9 mouse cellular contexts compared by ENCODE assay signal in the genomic region with DNA sequence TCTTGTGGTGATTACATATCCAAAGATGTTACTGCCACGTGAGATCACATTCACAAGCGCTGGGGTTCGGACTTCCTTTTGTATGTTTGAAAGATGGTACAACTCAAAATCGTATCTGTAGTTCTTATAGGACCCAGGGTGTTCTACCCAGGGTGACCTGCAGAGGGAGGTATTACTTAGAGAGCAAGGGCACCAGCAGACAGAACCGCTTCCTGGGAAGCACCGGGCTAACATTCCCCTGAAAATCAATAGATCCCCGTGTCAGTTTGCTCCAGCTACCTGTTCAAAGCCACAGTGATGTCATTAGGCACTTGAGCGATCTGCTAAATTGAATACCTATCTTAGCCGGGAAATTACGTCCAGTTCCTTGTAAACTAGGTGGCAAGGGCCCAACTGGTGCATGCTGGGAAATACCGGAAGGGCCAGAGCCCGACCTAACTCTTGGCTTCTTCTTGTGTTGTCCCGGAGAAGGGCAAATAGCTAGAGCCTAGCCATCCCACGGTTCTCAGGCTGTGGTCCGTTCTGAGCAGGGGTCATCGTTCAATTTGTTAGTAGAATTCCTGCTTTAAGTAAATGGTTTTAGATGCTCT. TPM values are rescaled to one million over a fixed set of nuclear protein-coding genes. Genes with fewer than 3 reads are reported as not detected.
DNase-seq lines count a peak whose midpoint lies in the region; ATAC-seq lines count a peak whose summit lies in the region.
"Had no signal": no experiment of that assay in that cellular context is flagged by ENCODE, and none has a peak within 500 bp of the region (broad histone marks: within the 10 kb centered on the region; RNA-seq: fewer than 3 reads in every experiment).

No protein-coding gene starts in this region.

- WGBS in heart, embryonic 13.5 days: 49% methylated on average over 16 of the region's 16 CpGs
- WGBS in limb, embryonic 11.5 days: 53% methylated on average over 16 of the region's 16 CpGs

- peak overlapping the region; percentile 20; the same call in 1 of the 2 replicates for H3K4me2 ChIP-seq in heart, embryonic 13.5 days
- no peak overlapping the region for H3K4me2 ChIP-seq in limb, embryonic 11.5 days (ENCODE audit: low read depth, severe bottlenecking)
- H3K4me2 ChIP-seq: neural tube, embryonic 12.5 days had no signal

- no peaks in the 10 kb centered on the region for H3K27me3 ChIP-seq in heart, embryonic 13.5 days (replicated peaks)
- no peaks in the 10 kb centered on the region for H3K27me3 ChIP-seq in limb, embryonic 11.5 days (ENCODE audit: control insufficient read depth, insufficient read depth, low read length)
- H3K27me3 ChIP-seq: neural tube, embryonic 12.5 days had no signal

- H3K9ac ChIP-seq in heart, embryonic 13.5 days: no peak overlapping the region
- H3K9ac ChIP-seq in limb, embryonic 11.5 days (ENCODE audit: low read length): no peak overlapping the region
- H3K9ac ChIP-seq: neural tube, embryonic 12.5 days had no signal

- peak; percentile 23 to 47 for DNase-seq in left cerebral cortex, adult 18-20 months (ENCODE audit: low spot score in 2 of 2)
- DNase-seq in left cerebral cortex, adult 8-10 months (ENCODE audit: low spot score in 2 of 2): no peak
- DNase-seq in Muller cell, postnatal 12 days (ENCODE audit: inconsistent ontology term): peak; percentile 37
- DNase-seq in cerebellum, adult 9-10 months: peak; percentile 27
- DNase-seq in limb, embryonic 11.5 days (ENCODE audit: low spot score): peak; percentile 52
- DNase-seq in retina, adult 2 months (ENCODE audit: low read depth, low spot score): peak; percentile 13
- no peak for DNase-seq in yolk sac, embryonic 10.5 days (ENCODE audit: low spot score)

- no peak overlapping the region for H3K4me3 ChIP-seq in heart, embryonic 13.5 days
- H3K4me3 ChIP-seq in limb, embryonic 11.5 days (ENCODE audit: low read depth, low read length): no peak overlapping the region
- H3K4me3 ChIP-seq: neural tube, embryonic 12.5 days had no signal

- 0 out of 2 replicates have a peak, but pooled peaks cover 6% of the 10 kb centered on the region for H3K9me3 ChIP-seq in heart, embryonic 13.5 days
- H3K9me3 ChIP-seq in limb, embryonic 11.5 days (ENCODE audit: control insufficient read depth, low read length): no peaks in the 10 kb centered on the region
- H3K9me3 ChIP-seq: neural tube, embryonic 12.5 days had no signal

- H3K36me3 ChIP-seq in heart, embryonic 13.5 days: no peaks in the 10 kb centered on the region
- no peaks in the 10 kb centered on the region for H3K36me3 ChIP-seq in limb, embryonic 11.5 days (ENCODE audit: control insufficient read depth, insufficient read depth, low read length)
- H3K36me3 ChIP-seq: neural tube, embryonic 12.5 days had no signal

- no peak overlapping the region for H3K27ac ChIP-seq in heart, embryonic 13.5 days (replicated peaks)
- H3K27ac ChIP-seq in limb, embryonic 11.5 days (replicated peaks; ENCODE audit: low read depth, low read length): no peak overlapping the region
- H3K27ac ChIP-seq: neural tube, embryonic 12.5 days had no signal

- ATAC-seq in heart, embryonic 13.5 days (ENCODE audit: extremely low read depth, insufficient number of reproducible peaks, low FRiP score, low TSS enrichment): no peak
- no peak for ATAC-seq in limb, embryonic 11.5 days (ENCODE audit: insufficient number of reproducible peaks, low FRiP score, low TSS enrichment, low read depth)

- peaks cover 4% of the 10 kb centered on the region; the same call in 1 of the 2 replicates for H3K4me1 ChIP-seq in heart, embryonic 13.5 days
- 0 out of 2 replicates have a peak, but pooled peaks cover 4% of the 10 kb centered on the region for H3K4me1 ChIP-seq in limb, embryonic 11.5 days (ENCODE audit: control insufficient read depth, insufficient read depth, low read length)
- H3K4me1 ChIP-seq: neural tube, embryonic 12.5 days had no signal

RNA-seq across cellular contexts. Expression of a gene that starts 14.2 kb away (rescaled TPM):
- total RNA-seq in left cerebral cortex, adult 18-20 months (2021): not detected
- total RNA-seq in left cerebral cortex, adult 8-10 months (2022): not detected
- 0.31 and 0.34 TPM in 2 replicates for polyA plus RNA-seq in heart, embryonic 13.5 days (2015; fragmentation: Nextera tagmentation; extraction: Ambion mirVana)
- polyA plus RNA-seq in limb, embryonic 11.5 days (2014; fragmentation: Nextera tagmentation; extraction: Ambion mirVana): not detected in 2 replicates

RNA-seq across cellular contexts. Expression of a gene that starts 27.6 kb away (rescaled TPM):
- under 1 TPM; 0.07 to 0.26 TPM for total RNA-seq in left cerebral cortex, adult 18-20 months (2021)
- total RNA-seq in left cerebral cortex, adult 8-10 months (2022): under 1 TPM; 0.07 to 0.23 (median 0.09) TPM
- not detected in 2 replicates for polyA plus RNA-seq in heart, embryonic 13.5 days (2015; fragmentation: Nextera tagmentation; extraction: Ambion mirVana)
- polyA plus RNA-seq in limb, embryonic 11.5 days (2014; fragmentation: Nextera tagmentation; extraction: Ambion mirVana): not detected in 2 replicates

RNA-seq across cellular contexts. Expression of a gene that starts 48.0 kb away (rescaled TPM):
- 10 to 100 TPM; 17.9 to 18.4 TPM for total RNA-seq in left cerebral cortex, adult 18-20 months (2021)
- 10 to 100 TPM; 17.0 to 18.2 (median 17.5) TPM for total RNA-seq in left cerebral cortex, adult 8-10 months (2022)
- polyA plus RNA-seq in heart, embryonic 13.5 days (2015; fragmentation: Nextera tagmentation; extraction: Ambion mirVana): 0.94 and 1.0 TPM in 2 replicates
- 2.4 and 2.8 TPM in 2 replicates for polyA plus RNA-seq in limb, embryonic 11.5 days (2014; fragmentation: Nextera tagmentation; extraction: Ambion mirVana)

Comparison
In these comparisons a context has a peak if more than half of its experiments do, and no peak if none do; other contexts are left out.
1. DNase-seq: peak in left cerebral cortex, adult 18-20 months (2 of 2), Muller cell, postnatal 12 days (single experiment), cerebellum, adult 9-10 months (single experiment), limb, embryonic 11.5 days (single experiment) and retina, adult 2 months (single experiment); none in left cerebral cortex, adult 8-10 months (0 of 2) and yolk sac, embryonic 10.5 days (single experiment).